Mouse (Mus musculus) CD4-positive helper T cell, adult 2 months (primary cell): ENCODE results near the gene Mapk8ip2.

Experiments used
- DNase-seq: peaks from one replicate; pipeline ENCODE4 v3.0.0-alpha.2; 2012; ENCODE audit warnings: low read depth, missing footprints, low spot score

The Mapk8ip2 gene

GRCm38 (mm10) chr15:89453865-89454478 lies at the start of gene Mapk8ip2:
Gene Mapk8ip2, plus strand, starts transcription at chr15:89453913.
- no peak for DNase-seq

DNA sequence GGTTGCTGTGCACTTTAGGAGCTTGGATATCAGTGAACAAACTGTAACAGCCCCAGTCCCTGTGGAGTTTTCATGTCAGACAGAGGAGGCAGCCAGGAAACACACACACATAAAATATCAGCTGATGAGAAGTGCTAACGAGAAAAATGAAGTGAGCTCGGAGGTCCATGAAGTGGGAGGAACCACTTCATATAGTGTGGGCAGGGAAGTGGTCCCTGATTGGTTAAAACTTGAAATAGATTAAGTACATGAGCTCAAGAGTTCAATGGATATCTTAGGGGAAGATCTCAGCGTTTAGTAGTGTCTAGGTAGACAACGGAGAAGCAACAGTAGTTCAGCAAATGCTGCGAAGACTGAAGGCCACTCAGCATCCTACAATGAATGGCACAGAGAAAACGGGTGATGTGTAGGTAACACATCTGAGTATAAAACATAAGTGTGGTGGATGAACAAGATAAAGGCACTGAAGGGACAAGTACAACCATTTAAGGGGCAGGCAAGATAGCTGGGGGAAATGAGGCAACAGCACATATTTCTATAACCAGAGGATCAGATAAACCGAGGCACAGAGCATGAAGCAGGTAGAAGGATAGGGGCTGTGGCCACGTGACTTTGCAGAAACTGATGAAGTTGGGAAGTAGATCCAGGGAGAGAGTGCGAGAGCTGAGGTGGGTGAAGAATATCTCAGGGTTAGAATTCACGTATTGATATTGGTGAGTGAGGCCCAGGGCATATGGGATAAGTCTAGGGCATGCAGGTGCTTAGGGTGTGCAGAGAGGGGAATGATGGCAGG lies 48.7 kb upstream of the Mapk8ip2 start:
- DNase-seq, result no peak

GRCm38 (mm10) chr15:89406691-89407090 lies 47.0 kb upstream of the Mapk8ip2 start:
- DNase-seq, result no peak

GRCm38 (mm10) chr15:89410118-89410517 lies 43.6 kb upstream of the Mapk8ip2 start, which contains the start of gene Syce3:
Gene Syce3, minus strand, starts transcription at chr15:89410503.
- DNase-seq, result no peak

- DNase-seq, result no peak
Observed at GRCm38 (mm10) chr15:89415282-89415681, 38.4 kb upstream of the Mapk8ip2 start.

GRCm38 (mm10) chr15:89421938-89422337 lies 31.8 kb upstream of the Mapk8ip2 start:
- no peak for DNase-seq

DNA sequence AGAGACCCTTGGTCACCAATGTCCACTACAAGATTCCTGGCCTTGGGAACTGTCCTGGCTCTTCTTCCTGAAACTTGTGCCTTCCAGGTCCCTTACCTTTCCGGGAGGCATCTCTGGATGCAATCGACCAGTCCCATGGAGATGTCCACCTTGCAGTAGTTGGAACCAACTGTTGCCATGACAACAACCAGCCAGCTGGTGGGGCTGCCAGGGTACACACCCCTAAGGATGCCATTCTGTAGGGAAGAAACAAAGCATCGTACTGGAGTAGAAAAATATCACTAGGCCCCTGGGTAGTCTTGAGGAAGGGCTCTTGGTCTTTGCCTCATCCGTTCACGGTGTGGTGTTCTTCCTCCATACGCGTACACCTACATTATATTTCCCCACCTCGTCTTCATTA lies 29.1 kb upstream of the Mapk8ip2 start:
- no peak for DNase-seq

DNA sequence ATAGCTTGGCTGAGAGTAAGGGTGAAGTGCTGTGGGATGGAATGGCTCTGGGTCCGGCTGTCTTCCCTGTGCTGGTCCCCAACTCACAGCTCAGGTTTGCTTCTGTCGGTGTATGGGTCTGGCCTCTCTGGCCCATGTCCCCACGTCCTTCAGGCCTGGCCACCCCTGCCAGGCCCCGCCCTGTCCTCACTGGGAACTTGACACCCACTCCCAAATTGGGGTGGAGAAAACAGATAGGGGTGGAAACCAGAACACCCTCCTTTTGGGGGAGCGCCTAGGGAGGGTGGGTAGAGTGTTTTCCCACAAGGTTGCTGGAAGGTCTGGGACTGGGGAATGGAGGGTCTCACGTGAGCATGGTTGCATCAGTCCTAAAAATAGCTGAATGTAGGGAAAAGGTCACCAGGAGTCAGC lies 28.0 kb upstream of the Mapk8ip2 start, which contains the start of gene Cpt1b:
Gene Cpt1b (minus strand): TSS at position 153 of the 411 bp plus-strand sequence.
- DNase-seq, result no peak

GRCm38 (mm10) chr15:89426716-89427115 lies 27.0 kb upstream of the Mapk8ip2 start:
- DNase-seq, result no peak

DNA sequence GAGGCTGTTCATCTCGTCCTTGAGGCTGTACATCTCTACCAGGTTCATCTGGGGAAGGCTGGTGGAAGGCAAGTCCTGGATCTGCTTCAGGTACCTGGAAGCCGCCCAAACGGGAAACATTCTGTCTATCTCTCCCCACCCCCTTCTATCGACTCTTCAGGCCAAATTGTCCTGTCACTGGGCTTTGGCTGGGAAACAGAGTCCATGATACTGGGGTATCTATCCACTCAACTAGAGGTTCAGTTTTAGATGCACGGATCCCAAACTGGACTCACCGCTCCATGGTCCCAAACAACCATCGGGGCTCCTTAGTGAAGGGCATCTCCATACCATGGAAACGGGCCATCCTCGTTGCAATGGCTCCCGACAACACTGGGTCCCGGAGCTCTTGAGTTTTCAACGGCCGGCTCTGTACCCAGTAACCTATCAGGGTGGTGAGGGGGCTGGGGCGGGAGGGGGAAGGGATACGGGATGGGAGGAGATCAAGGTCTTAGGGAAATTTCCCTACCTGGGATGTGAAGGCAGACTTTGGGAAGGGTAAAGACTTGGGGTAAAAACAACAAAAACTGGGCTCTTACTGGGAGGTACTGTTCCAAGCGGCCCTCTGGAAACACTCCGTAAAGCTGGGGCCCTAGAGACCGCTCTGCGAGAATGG lies 25.4 kb upstream of the Mapk8ip2 start:
- DNase-seq, result peak; percentile 7

DNA sequence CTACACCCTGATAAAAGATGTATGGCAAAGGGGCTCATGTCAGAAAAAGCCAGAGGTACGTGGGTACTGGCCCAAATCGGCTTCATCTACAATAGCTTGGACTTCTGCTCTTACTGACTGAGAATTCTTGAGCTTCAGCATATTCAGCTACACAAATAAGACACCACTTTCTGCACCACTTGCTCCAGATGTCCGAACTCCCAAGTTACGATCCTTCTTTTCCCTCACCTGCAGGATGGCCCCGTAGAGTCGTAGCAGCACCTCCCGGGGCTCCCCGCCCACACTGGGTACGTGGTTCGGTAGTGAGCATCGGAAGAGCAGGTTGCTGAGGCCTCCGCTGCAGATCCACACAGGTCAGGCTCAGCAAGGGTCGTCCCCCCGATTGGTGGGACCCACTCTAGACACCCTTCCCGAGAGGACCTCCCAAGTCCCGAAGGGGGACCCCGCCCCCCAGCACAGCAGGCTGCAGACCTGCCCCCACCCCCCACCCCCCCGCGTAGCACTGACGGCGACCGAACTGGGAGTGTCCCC lies 24.8 kb upstream of the Mapk8ip2 start:
- no peak for DNase-seq

GRCm38 (mm10) chr15:89429352-89430221 lies 24.1 kb upstream of the Mapk8ip2 start, which contains the start of the genes C730034F03Rik, Gm44502 and Chkb:
Gene C730034F03Rik, plus strand, starts transcription at chr15:89429589.
Gene Gm44502, minus strand, starts transcription at chr15:89429696.
Gene Chkb, minus strand, starts transcription at chr15:89429908.
- peak; percentile 97 for DNase-seq

GRCm38 (mm10) chr15:89430341-89430740 lies 23.4 kb upstream of the Mapk8ip2 start:
- DNase-seq, result no peak

GRCm38 (mm10) chr15:89430771-89431170 lies 22.9 kb upstream of the Mapk8ip2 start:
- DNase-seq, result peak; percentile 26

- no peak for DNase-seq
Observed at GRCm38 (mm10) chr15:89431271-89431670, 22.4 kb upstream of the Mapk8ip2 start.

- no peak for DNase-seq
Observed at GRCm38 (mm10) chr15:89431806-89432205, 21.9 kb upstream of the Mapk8ip2 start.

DNA sequence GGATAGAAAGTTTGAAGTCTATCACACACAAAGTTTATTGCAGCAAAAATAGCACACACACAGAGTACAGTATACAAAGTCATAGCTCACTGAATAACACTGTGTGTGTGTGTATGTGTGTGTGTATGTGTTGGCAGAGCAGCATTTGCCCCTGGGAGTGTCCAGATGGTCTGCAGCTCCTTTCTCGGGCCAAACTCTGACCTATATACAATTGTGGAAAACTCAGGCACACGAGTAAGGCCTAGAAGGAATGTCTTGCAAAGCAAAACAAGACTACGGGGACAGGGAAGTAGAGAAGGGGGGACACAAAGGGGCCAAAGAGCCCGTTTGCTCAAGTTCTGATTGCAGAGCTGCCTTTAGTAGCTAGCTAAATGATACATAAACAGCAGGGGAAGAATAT lies 20.8 kb upstream of the Mapk8ip2 start:
- no peak for DNase-seq

- DNase-seq, result no peak
Observed at GRCm38 (mm10) chr15:89434136-89434535, 19.6 kb upstream of the Mapk8ip2 start.

DNA sequence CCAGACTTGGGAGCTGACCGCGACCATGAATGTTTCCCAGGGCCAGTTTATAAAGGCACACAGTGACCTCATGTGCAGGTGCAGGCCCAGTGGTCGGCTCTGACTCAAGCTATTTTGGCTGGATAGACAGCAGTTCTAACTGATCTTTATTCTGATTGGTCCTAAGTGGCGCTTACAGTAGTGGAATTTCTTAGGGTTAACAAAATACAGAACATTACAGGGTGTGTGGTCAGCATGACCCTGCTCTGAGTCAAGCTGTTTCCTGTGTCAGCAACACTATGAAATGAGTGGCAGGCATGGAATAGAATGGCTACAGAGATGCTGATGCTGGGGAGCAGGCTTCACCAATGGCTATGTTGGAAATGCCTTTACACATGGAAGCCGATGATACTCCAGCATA lies 17.8 kb upstream of the Mapk8ip2 start:
- DNase-seq, result no peak

GRCm38 (mm10) chr15:89442486-89443070 lies 11.1 kb upstream of the Mapk8ip2 start:
- no peak for DNase-seq
